Mouse (Mus musculus) kidney, embryonic 15.5 days (tissue): Measurements from ENCODE around the gene Twist2. TPM values are rescaled to one million over a fixed set of nuclear protein-coding genes. Genes with fewer than 3 reads are reported as not detected.

Source experiments
- ATAC-seq: fragments of 200-750 bp; cut with Nextera tagmentation; replicated peaks from 2 replicates; pipeline ENCODE4 v1.8.0; 2017; ENCODE audit warnings: moderate TSS enrichment; ENCODE audit not compliant: low FRiP score
- H3K27ac ChIP-seq: fragments of 300-500 bp; sonication (generic); 2 replicates; pipeline ENCODE4 v1.5.1; 2015; ENCODE audit warnings: mild to moderate bottlenecking, inconsistent platforms
- H3K27me3 ChIP-seq: fragments of 300-500 bp; sonication (generic); 2 replicates; pipeline ENCODE4 v1.6.1; 2015; ENCODE audit warnings: inconsistent platforms
- H3K36me3 ChIP-seq: fragments of 300-500 bp; sonication (generic); 2 replicates; pipeline ENCODE4 v1.6.1; 2015; ENCODE audit warnings: inconsistent platforms
- H3K4me1 ChIP-seq: fragments of 300-500 bp; sonication (generic); 2 replicates; pipeline ENCODE4 v1.6.1; 2015; ENCODE audit warnings: inconsistent platforms
- H3K4me2 ChIP-seq: fragments of 300-500 bp; sonication (generic); 2 replicates; pipeline ENCODE4 v1.6.1; 2015; ENCODE audit warnings: moderate library complexity, mild to moderate bottlenecking, inconsistent platforms
- H3K4me3 ChIP-seq: fragments of 300-500 bp; sonication (generic); replicated peaks from 2 replicates; pipeline ENCODE4 v1.5.1; 2015; ENCODE audit warnings: mild to moderate bottlenecking, inconsistent platforms
- H3K9ac ChIP-seq: fragments of 300-500 bp; sonication (generic); 2 replicates; pipeline ENCODE4 v1.6.1; 2015; ENCODE audit warnings: mild to moderate bottlenecking, inconsistent platforms
- H3K9me3 ChIP-seq: fragments of 300-500 bp; sonication (generic); replicated peaks from 2 replicates; pipeline ENCODE4 v1.6.1; 2016; ENCODE audit warnings: inconsistent platforms
- WGBS: fragments of 180-500 bp; shearing (Covaris S2); methylation state at CpG from one replicate; pipeline ENCODE4 v1.1.7; 2015; ENCODE audit warnings: mixed read lengths; 5-methylcytosine and 5-hydroxymethylcytosine counted together
- polyA plus RNA-seq: library from polyadenylated mRNA; unstranded; fragments of >200 nt; fragmentation: Nextera tagmentation; extraction: Ambion mirVana; gene quantifications from 2 replicates; pipeline ENCODE4 v1.2.1, GENCODE M21; 2015

Gene Twist2
- polyA plus RNA-seq, 1 experiment from 2014 or later = 8.9 TPM

GRCm38 (mm10) chr1:91880156-91880555 lies 78.9 kb downstream of the Twist2 start:
- Histone ChIP-seq H3K27ac (no peak overlapping the region), H3K4me1 (peaks cover 16% of the 10 kb centered on the region), H3K9ac (no peak overlapping the region), H3K36me3 (no peaks in the 10 kb centered on the region), H3K27me3 (peaks cover 30% of the 10 kb centered on the region; the same call in 1 of the 2 replicates), H3K4me2 (no peak overlapping the region), H3K9me3 (no peaks in the 10 kb centered on the region; the same call in 1 of the 2 replicates), H3K4me3 (no peak overlapping the region)
- WGBS = 82% methylated on average over 12 of the region's 12 CpGs
- ATAC-seq = no peak

- Histone ChIP-seq H3K4me2 (no peak overlapping the region), H3K36me3 (no peaks in the 10 kb centered on the region), H3K27ac (no peak overlapping the region), H3K4me3 (no peak overlapping the region), H3K9me3 (no peaks in the 10 kb centered on the region; the same call in 1 of the 2 replicates), H3K9ac (no peak overlapping the region), H3K27me3 (peaks cover 25% of the 10 kb centered on the region; the same call in 1 of the 2 replicates), H3K4me1 (peaks cover 13% of the 10 kb centered on the region; the same call in 1 of the 2 replicates)
- 41% methylated on average over 8 of the region's 8 CpGs for WGBS
- ATAC-seq = 0 out of 2 replicates have a peak, but pooled peaks have one; percentile 25
These were observed 79.6 kb downstream of the Twist2 start for GRCm38 (mm10) chr1:91880899-91881298.

GRCm38 (mm10) chr1:91883115-91883514 lies 81.9 kb downstream of the Twist2 start:
- H3K4me2 ChIP-seq = no peak overlapping the region
- H3K4me3 ChIP-seq = no peak overlapping the region
- H3K9ac ChIP-seq = no peak overlapping the region
- peaks cover 11% of the 10 kb centered on the region; the same call in 1 of the 2 replicates for H3K4me1 ChIP-seq
- H3K27ac ChIP-seq = 0 out of 2 replicates have a peak overlapping the region, but pooled peaks have one; percentile 35
- peaks cover 15% of the 10 kb centered on the region; the same call in 1 of the 2 replicates for H3K27me3 ChIP-seq
- 42% methylated on average over 5 of the region's 5 CpGs for WGBS
- no peak; the same call in 1 of the 2 replicates for ATAC-seq
- H3K36me3 ChIP-seq = no peaks in the 10 kb centered on the region
- no peaks in the 10 kb centered on the region; the same call in 1 of the 2 replicates for H3K9me3 ChIP-seq

- H3K4me1 ChIP-seq = no peaks in the 10 kb centered on the region
These were observed 92.3 kb downstream of the Twist2 start for GRCm38 (mm10) chr1:91893598-91893997.

GRCm38 (mm10) chr1:91894286-91894685 lies 93.0 kb downstream of the Twist2 start:
- no peak overlapping the region for H3K4me3 ChIP-seq
- no peak overlapping the region for H3K4me2 ChIP-seq
- H3K9me3 ChIP-seq = no peaks in the 10 kb centered on the region
- no peaks in the 10 kb centered on the region for H3K36me3 ChIP-seq
- WGBS = 87% methylated on average over 5 of the region's 5 CpGs
- H3K9ac ChIP-seq = no peak overlapping the region
- H3K4me1 ChIP-seq = no peaks in the 10 kb centered on the region
- H3K27me3 ChIP-seq = no peaks in the 10 kb centered on the region
- ATAC-seq = no peak
- no peak overlapping the region for H3K27ac ChIP-seq

More at GRCm38 (mm10) chr1:91893598-91893997, 92.3 kb downstream of the Twist2 start:
- no peak overlapping the region for H3K9ac ChIP-seq
- no peaks in the 10 kb centered on the region for H3K9me3 ChIP-seq
- H3K4me2 ChIP-seq = no peak overlapping the region
- no peaks in the 10 kb centered on the region for H3K27me3 ChIP-seq
- no peak overlapping the region for H3K27ac ChIP-seq
- WGBS = 86% methylated on average over 11 of the region's 11 CpGs
- no peak overlapping the region for H3K4me3 ChIP-seq
- H3K36me3 ChIP-seq = no peaks in the 10 kb centered on the region
- no peak for ATAC-seq

- no peak overlapping the region for H3K4me3 ChIP-seq
- no peaks in the 10 kb centered on the region for H3K27me3 ChIP-seq
- H3K4me1 ChIP-seq = no peaks in the 10 kb centered on the region
- 85% methylated on average over 2 of the region's 2 CpGs for WGBS
- H3K9ac ChIP-seq = no peak overlapping the region
- no peak for ATAC-seq
- H3K9me3 ChIP-seq = no peaks in the 10 kb centered on the region
- H3K36me3 ChIP-seq = no peaks in the 10 kb centered on the region
- H3K27ac ChIP-seq = no peak overlapping the region
- no peak overlapping the region for H3K4me2 ChIP-seq
These were observed 95.8 kb downstream of the Twist2 start for GRCm38 (mm10) chr1:91897078-91897477.
